Mouse (Mus musculus): Measurements from ENCODE around the gene Eif4g1. TPM values are rescaled to one million over a fixed set of nuclear protein-coding genes. Genes with fewer than 3 reads are reported as not detected.
"Not testable (repeated sequence)": the region's sequence is repeated elsewhere in the genome, so short reads cannot be mapped to it uniquely, and the experiment has no call there.

Gene Eif4g1
- 73.5 and 78.7 TPM in 2 replicates for polyA plus RNA-seq (2015; fragmentation: Nextera tagmentation; extraction: Ambion mirVana)

DNA sequence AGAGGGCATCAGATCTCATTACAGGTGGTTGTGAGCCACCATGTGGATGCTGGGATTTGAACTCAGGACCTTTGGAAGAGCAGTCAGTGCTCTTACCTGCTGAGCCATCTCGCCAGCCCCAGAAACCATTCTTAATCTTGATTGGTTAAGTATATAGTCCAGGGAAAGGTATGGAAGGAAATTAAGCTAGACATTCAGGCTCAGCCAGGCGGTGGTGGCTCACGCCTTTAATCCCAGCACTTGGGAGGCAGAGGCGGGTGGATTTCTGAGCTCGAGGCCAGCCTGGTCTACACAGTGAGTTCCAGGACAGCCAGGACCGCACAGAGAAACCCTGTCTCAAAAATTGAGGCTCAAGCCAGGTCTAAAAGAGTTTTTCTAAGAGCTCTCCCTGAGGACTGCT, at the start of gene Eif4g1:
TSS of gene Eif4g1 (plus strand) at position 301 of the 400 bp plus-strand sequence.
- not testable (repeated sequence) for H3K27ac ChIP-seq (ENCODE audit: low read length); DNase-seq (ENCODE audit: low spot score); H3K4me1 ChIP-seq (ENCODE audit: insufficient read depth, low read depth, low read length); H3K9ac ChIP-seq (replicated peaks; ENCODE audit: low read depth); H3K9me3 ChIP-seq (ENCODE audit: low read length); ATAC-seq; H3K4me3 ChIP-seq (ENCODE audit: low read depth, low read length); H3K36me3 ChIP-seq (ENCODE audit: insufficient read depth, low read length); H3K27me3 ChIP-seq (replicated peaks; ENCODE audit: insufficient read depth, low read length); H3K4me2 ChIP-seq (replicated peaks; ENCODE audit: low read depth, low read length)
- WGBS: 98% methylated on average over 4 of the region's 6 CpGs

DNA sequence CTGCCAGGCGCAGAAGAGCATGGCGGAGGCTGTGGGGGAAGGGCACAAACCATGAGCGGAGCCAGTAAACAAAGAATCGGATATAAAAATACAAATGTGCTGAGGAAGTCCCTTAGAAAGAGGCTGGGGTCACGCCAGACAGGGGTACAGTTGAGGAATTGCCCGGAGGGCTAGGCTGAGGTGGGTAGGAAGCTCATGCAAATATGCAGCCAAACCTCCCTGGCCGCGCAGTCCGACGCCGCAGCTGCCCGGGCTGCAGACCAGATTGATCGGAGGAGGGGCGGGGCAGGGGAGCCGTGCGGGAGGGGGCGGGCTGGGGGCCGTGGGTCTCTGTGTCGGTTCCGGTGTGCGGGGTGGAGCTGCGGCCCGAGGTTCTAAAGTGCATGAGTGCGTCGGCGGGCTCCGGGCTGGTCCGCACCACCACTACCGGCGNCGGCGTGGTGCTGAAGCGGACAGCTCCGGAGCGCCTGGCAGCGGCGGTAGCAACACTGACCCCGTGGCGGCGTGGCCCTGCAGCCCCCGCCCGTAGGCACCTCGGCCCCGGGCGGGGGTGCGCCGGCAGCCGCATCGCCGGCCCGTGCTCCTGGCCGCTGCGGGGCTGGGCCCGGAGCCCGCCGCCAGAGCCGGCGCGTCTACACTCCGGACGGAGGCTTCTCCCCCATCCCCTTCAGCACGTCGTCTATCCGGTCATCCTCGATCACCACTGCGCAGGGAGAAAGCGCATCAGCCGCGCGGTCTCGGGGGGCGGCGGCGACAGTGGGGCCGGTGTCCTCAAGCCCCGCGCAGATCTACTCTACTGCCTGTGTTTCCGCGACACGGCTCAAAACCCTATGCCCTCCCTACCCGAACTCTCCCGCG, 48.3 kb upstream of the Eif4g1 start:
- no peak for TF ChIP-seq CTCF (IDR thresholded peaks at IDR 0.05)
- TF ChIP-seq EP300 (IDR thresholded peaks at IDR 0.05): no peak
- DNase-seq (ENCODE audit: low spot score): peak; percentile 53
- Histone ChIP-seq H3K9me3 (ENCODE audit: low read length) (no peaks in the 10 kb centered on the region), H3K27me3 (replicated peaks; ENCODE audit: insufficient read depth, low read length) (peaks cover 20% of the 10 kb centered on the region), H3K36me3 (ENCODE audit: insufficient read depth, low read length) (no peaks in the 10 kb centered on the region), H3K9ac (replicated peaks; ENCODE audit: low read depth) (no peak overlapping the region), H3K27ac (ENCODE audit: low read length) (no peak overlapping the region), H3K4me3 (ENCODE audit: low read depth, low read length) (peak overlapping the region; percentile 59), H3K4me1 (ENCODE audit: insufficient read depth, low read depth, low read length) (peaks cover 7% of the 10 kb centered on the region; the same call in 1 of the 2 replicates), H3K4me2 (replicated peaks; ENCODE audit: low read depth, low read length) (peak overlapping the region; percentile 55)
- ATAC-seq: peak; percentile 75
- 4% methylated on average over 46 of the region's 83 CpGs for WGBS

DNA sequence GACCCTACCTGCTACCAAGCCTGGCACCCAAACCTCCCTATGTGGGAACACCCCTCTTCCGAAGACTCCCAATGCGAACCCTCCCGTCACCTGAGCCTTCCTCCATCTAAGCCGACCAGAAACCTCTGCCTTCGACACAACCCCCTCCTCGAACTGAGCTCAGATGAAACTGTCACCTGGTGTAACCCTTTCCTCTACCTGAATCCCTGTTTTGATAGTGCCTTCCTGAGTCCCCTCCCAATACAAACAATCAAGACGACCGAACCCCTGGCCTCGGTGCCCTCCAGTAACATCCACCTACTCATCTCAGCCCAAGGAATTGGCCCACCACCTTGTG, 47.7 kb upstream of the Eif4g1 start:
- Histone ChIP-seq H3K4me3 (ENCODE audit: low read depth, low read length) (peak overlapping the region; percentile 59), H3K9me3 (ENCODE audit: low read length) (no peaks in the 10 kb centered on the region), H3K27me3 (replicated peaks; ENCODE audit: insufficient read depth, low read length) (peaks cover 20% of the 10 kb centered on the region), H3K4me2 (replicated peaks; ENCODE audit: low read depth, low read length) (peak overlapping the region; percentile 98), H3K36me3 (ENCODE audit: insufficient read depth, low read length) (no peaks in the 10 kb centered on the region), H3K9ac (replicated peaks; ENCODE audit: low read depth) (no peak overlapping the region), H3K27ac (ENCODE audit: low read length) (no peak overlapping the region), H3K4me1 (ENCODE audit: insufficient read depth, low read depth, low read length) (peaks cover 7% of the 10 kb centered on the region; the same call in 1 of the 2 replicates)
- DNase-seq (ENCODE audit: low spot score) (no peak), ATAC-seq (no peak)
- 0% methylated on average over 9 of the region's 9 CpGs for WGBS
- TF ChIP-seq CTCF (IDR thresholded peaks at IDR 0.05) (no peak), EP300 (IDR thresholded peaks at IDR 0.05) (no peak)

DNA sequence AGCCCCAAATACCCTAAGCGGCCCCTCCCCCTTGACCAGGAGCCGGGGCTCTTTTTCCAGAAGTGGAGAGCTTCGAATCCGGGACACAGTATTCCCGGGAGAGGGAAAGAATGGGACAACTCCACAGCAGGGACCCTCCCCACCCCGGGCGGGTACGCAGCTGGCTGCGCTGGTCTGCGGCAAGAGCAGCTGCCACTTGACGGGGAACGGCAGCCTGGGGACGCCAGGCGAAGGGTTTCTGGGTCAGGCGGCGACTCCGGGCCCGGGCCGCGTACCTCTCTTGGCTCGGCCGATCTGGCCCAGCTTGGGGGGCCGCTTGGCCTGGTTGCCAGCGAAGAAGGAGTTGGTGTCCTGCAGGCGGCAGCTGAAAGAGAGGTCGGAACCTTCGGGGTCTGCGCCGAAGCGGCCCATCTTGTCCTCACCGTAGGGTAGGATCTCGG, 47.3 kb upstream of the Eif4g1 start:
- peak; percentile 2; the same call in 1 of the 2 replicates for ATAC-seq

DNA sequence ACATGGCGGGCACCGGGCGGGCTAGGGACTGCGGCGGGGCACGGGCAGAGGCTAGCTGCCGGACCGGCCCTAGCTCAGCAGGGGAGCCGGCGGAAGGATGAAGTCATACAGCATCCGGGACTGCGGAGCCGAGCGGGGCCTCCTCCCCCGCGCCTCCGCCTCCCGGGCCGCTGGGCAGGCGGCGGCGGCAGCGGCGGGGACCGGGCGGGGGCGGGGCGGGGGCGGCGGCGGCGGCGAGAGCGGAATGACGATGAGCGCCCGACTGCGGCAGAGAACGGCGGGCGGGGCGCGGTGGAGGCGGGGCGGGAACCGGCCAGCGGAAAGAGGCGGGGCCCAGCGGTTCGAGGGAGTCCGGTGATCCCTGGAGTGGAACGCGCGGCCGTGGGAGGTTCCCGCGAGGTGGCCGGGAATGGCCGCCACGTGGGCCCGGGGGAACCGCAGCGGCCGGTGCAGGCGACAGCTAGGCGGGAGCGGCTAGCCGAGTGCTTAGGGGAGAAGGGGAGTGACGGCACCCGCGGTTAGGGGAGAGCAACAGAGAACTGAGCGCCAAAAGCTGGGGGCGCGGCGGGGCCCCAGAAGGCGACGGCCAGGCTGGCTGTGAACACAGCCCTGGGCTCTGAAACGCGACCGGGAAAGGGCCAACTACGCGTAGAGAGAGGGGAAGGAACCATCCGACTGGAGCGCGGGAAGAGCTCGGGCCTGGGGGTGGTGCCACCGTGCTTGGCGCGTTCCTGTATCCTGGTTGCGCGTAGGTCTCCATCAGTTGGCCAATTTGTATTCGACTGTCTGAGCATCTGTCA, 46.7 kb upstream of the Eif4g1 start, which contains the start of gene Camk2n2:
TSS of gene Camk2n2 (minus strand) at position 97 of the 800 bp plus-strand sequence.
- Histone ChIP-seq H3K27me3 (replicated peaks; ENCODE audit: insufficient read depth, low read length) (peaks cover 20% of the 10 kb centered on the region), H3K4me3 (ENCODE audit: low read depth, low read length) (peak within 1 kb of the TSS; percentile 59), H3K9me3 (ENCODE audit: low read length) (no peaks in the 10 kb centered on the region), H3K27ac (ENCODE audit: low read length) (no peak within 1 kb of the TSS), H3K36me3 (ENCODE audit: insufficient read depth, low read length) (no peaks in the 10 kb centered on the region), H3K4me1 (ENCODE audit: insufficient read depth, low read depth, low read length) (peaks cover 7% of the 10 kb centered on the region; the same call in 1 of the 2 replicates), H3K4me2 (replicated peaks; ENCODE audit: low read depth, low read length) (peak within 1 kb of the TSS; percentile 98), H3K9ac (replicated peaks; ENCODE audit: low read depth) (no peak within 1 kb of the TSS)
- peak; percentile 65 for ATAC-seq
- under 1% methylated on average over 61 of the region's 92 CpGs for WGBS
- peak; percentile 60 for DNase-seq (ENCODE audit: low spot score)
- no peak for TF ChIP-seq CTCF (IDR thresholded peaks at IDR 0.05)
- no peak for TF ChIP-seq EP300 (IDR thresholded peaks at IDR 0.05)

More for the DNA sequence above, 47.3 kb upstream of the Eif4g1 start:
- under 1% methylated on average over 29 of the region's 32 CpGs for WGBS
- Histone ChIP-seq H3K9ac (replicated peaks; ENCODE audit: low read depth) (no peak overlapping the region), H3K27me3 (replicated peaks; ENCODE audit: insufficient read depth, low read length) (peaks cover 20% of the 10 kb centered on the region), H3K4me2 (replicated peaks; ENCODE audit: low read depth, low read length) (peak overlapping the region; percentile 98), H3K4me3 (ENCODE audit: low read depth, low read length) (peak overlapping the region; percentile 59), H3K4me1 (ENCODE audit: insufficient read depth, low read depth, low read length) (peaks cover 7% of the 10 kb centered on the region; the same call in 1 of the 2 replicates), H3K36me3 (ENCODE audit: insufficient read depth, low read length) (no peaks in the 10 kb centered on the region), H3K27ac (ENCODE audit: low read length) (no peak overlapping the region), H3K9me3 (ENCODE audit: low read length) (no peaks in the 10 kb centered on the region)
- TF ChIP-seq CTCF (IDR thresholded peaks at IDR 0.05) (no peak), EP300 (IDR thresholded peaks at IDR 0.05) (no peak)
- DNase-seq (ENCODE audit: low spot score): no peak

All from lung, postnatal 0 days (tissue).